Mouse (Mus musculus) brain, embryonic 14.5 days (tissue): ENCODE data around the gene Rorc.

ENCODE experiments used
- CTCF ChIP-seq: fragments of 200-500 bp; IDR thresholded peaks from 2 replicates; pipeline ENCODE4 v1.5.1; 2012; ENCODE audit warnings: inconsistent platforms, mild to moderate bottlenecking, moderate library complexity, borderline replicate concordance; ENCODE audit not compliant: insufficient read depth, insufficient read length; ENCODE audit errors: extremely low read depth
- POLR2A ChIP-seq: fragments of 200-500 bp; IDR thresholded peaks from 2 replicates; pipeline ENCODE4 v1.6.1; 2012; ENCODE audit warnings: mild to moderate bottlenecking, inconsistent platforms, borderline replicate concordance; ENCODE audit not compliant: poor library complexity, insufficient read depth, insufficient read length, severe bottlenecking; ENCODE audit errors: extremely low read depth

GRCm38 (mm10) chr3:94399663-94400310 is 27.2 kb downstream of the Rorc start:
- TF ChIP-seq POLR2A = no peak
- TF ChIP-seq CTCF = no peak
